Mouse (Mus musculus): ENCODE results near the gene Myrip. TPM values are rescaled to one million over a fixed set of nuclear protein-coding genes. Genes with fewer than 3 reads are reported as not detected.
"Not testable (repeated sequence)": the region's sequence is repeated elsewhere in the genome, so short reads cannot be mapped to it uniquely, and the experiment has no call there.

Gene Myrip
- total RNA-seq, 4 experiments from 2014 or later: 0.63 to 2.1 (median 1.1) TPM

GRCm38 (mm10) chr9:120331048-120331447 lies 29.7 kb downstream of the Myrip start:
- DNase-seq (ENCODE audit: low spot score in 2 of 2): not testable (repeated sequence)

GRCm38 (mm10) chr9:120338172-120338571 lies 36.9 kb downstream of the Myrip start:
- DNase-seq (ENCODE audit: low spot score in 2 of 2): no peak

GRCm38 (mm10) chr9:120339975-120340695 lies 38.8 kb downstream of the Myrip start:
- DNase-seq (ENCODE audit: low spot score in 2 of 2): no peak

- no peak for DNase-seq (ENCODE audit: low spot score in 2 of 2)
These were observed 41.9 kb downstream of the Myrip start for GRCm38 (mm10) chr9:120343123-120343790.

- peak; percentile 28 to 30 for DNase-seq (ENCODE audit: low spot score in 2 of 2)
These were observed 44.4 kb downstream of the Myrip start for GRCm38 (mm10) chr9:120345651-120346151.

- DNase-seq (ENCODE audit: low spot score in 2 of 2): no peak
These were observed 47.8 kb downstream of the Myrip start for GRCm38 (mm10) chr9:120349145-120349544.

GRCm38 (mm10) chr9:120350346-120350745 lies 49.0 kb downstream of the Myrip start:
- DNase-seq (ENCODE audit: low spot score in 2 of 2): no peak

GRCm38 (mm10) chr9:120351061-120351460 lies 49.7 kb downstream of the Myrip start:
- no peak for DNase-seq (ENCODE audit: low spot score in 2 of 2)

GRCm38 (mm10) chr9:120351474-120351873 lies 50.2 kb downstream of the Myrip start:
- no peak for DNase-seq (ENCODE audit: low spot score in 2 of 2)

- DNase-seq (ENCODE audit: low spot score in 2 of 2): no peak
These were observed 51.7 kb downstream of the Myrip start for GRCm38 (mm10) chr9:120353036-120353435.

DNA sequence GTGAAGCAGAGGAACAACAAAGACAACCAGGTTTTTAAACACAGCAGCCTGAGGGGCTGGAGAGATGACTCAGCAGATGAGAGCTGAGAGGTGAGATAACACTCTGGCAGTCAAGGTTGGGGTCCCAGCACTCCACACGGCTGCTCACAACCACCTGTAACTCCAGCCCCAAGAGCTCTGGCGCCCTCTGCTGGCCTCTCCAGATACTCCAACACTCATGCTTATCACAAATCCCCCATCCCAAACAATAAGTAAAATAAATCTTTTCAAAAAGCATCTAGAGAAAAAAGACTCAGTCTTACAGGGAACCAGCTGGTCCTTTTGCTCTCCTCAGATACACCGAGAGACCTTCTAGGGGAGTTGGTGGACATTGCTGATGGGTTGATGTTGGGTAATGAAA lies 52.7 kb downstream of the Myrip start:
- no peak for DNase-seq (ENCODE audit: low spot score in 2 of 2)

DNA sequence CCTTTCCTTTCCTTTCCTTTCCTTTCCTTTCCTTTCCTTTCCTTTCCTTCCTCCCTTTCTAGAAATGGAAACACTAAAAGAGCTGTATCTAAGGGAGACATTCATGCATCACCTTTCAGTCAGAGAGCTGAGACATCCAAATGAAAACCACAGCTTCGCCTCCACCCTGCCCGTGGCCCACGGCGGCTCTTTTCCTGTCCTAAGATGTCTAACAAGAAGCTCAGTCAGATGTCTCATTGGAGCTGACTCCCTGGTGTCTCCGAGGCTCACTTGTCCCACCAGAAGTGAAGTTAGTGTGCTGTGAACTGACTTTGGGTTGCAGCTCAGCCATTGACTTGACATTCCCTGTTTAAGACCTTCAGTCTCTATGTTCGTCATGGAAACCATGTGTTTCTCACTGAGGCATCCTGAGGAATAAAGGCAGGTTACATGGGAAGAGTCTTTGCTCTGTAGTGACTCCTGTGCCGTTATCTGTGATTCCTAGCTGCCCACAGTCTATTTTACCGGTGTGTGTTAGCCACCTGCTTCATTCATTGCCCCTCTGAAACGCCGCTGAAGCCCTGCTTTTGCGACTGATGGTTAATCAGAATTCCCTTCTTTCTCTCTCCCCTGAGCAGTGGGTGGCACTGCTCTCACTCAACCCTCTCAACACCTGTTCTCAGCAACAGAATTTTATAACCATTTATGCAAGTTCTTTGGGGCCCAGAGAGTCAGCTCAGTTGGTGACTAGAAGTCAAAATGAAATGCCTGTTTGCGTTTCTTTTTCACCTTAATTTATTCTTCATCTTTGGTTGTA lies 53.4 kb downstream of the Myrip start:
- DNase-seq (ENCODE audit: low spot score in 2 of 2): no peak

- no peak for DNase-seq (ENCODE audit: low spot score in 2 of 2)
These were observed 55.2 kb downstream of the Myrip start for GRCm38 (mm10) chr9:120356490-120356889.

- DNase-seq (ENCODE audit: low spot score in 2 of 2): no peak
These were observed 56.7 kb downstream of the Myrip start for GRCm38 (mm10) chr9:120358060-120358459.

- DNase-seq (ENCODE audit: low spot score in 2 of 2): peak; percentile 44 to 46
These were observed 59.3 kb downstream of the Myrip start for GRCm38 (mm10) chr9:120360397-120361177.

DNA sequence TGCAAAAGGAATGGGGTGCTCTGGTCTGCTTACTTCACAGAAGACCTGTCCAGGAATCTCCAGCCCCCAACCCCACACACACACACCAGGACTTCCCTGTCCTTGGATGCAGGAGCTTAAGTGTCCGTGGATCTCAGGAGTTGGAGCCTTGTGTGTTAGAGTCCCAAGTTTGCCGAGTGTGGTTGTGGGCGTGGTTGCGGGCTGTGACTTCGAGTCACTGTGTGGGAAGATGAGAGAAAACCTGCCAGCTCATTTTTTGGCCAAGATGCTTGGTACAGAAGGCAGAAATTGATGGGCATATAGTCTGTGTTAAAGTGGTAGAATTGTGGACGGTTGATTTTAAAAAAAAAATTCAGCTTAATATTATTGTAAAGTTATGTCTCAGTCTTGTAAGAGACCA lies 60.3 kb downstream of the Myrip start:
- DNase-seq (ENCODE audit: low spot score in 2 of 2): no peak

- DNase-seq (ENCODE audit: low spot score in 2 of 2): no peak
These were observed 61.4 kb downstream of the Myrip start for GRCm38 (mm10) chr9:120362684-120363083.

- DNase-seq (ENCODE audit: low spot score in 2 of 2): no peak
These were observed 63.5 kb downstream of the Myrip start for GRCm38 (mm10) chr9:120364653-120365283.

GRCm38 (mm10) chr9:120367526-120367925 lies 66.2 kb downstream of the Myrip start:
- DNase-seq (ENCODE audit: low spot score in 2 of 2): no peak

DNA sequence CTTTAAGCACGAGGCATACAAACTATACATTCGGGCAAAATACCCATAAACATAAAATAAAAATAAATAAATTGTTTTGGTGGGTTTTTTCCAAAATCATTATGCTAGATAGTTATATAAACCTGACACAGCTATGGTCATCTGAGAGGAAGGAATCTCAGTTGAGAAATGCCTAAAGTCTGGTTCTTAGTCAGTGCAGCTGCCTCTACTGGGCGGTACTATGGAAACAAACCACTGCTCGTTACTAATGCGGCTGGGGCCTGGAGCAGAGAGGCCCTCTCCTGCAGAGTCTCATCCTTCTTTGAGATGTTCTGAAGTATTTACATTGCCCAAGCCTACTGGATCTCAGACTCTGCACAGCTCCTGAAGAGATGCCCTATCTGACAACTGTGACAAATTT lies 70.3 kb downstream of the Myrip start:
- DNase-seq (ENCODE audit: low spot score in 2 of 2): no peak

- no peak for DNase-seq (ENCODE audit: low spot score in 2 of 2)
These were observed 71.0 kb downstream of the Myrip start for GRCm38 (mm10) chr9:120372347-120372746.

Measured in gastrocnemius, adult 8-10 months (tissue).